Mouse (Mus musculus) MEL (cell line): Measurements from ENCODE around the gene Amer2.

Source experiments
- CTCF ChIP-seq, 3 experiments: IDR thresholded peaks in 2 of 3; conservative IDR thresholded peaks in 1 of 3; 2 replicates each; pipeline ENCODE4 v1.5.1; 2011 to 2012; ENCODE audit warnings: low read length in 3 of 3, low read depth in 2 of 3, mild to moderate bottlenecking in 2 of 3, improper control_type of control experiment in 1 of 3, inconsistent platforms in 1 of 3, mixed read lengths in 1 of 3, moderate library complexity in 1 of 3; ENCODE audit not compliant: control insufficient read depth in 1 of 3, insufficient read depth in 1 of 3, poor library complexity in 1 of 3, severe bottlenecking in 1 of 3
- HCFC1 ChIP-seq: IDR thresholded peaks from 2 replicates; pipeline ENCODE4 v1.6.1; 2012; ENCODE audit warnings: low read depth, mild to moderate bottlenecking, inconsistent platforms, low read length, improper control_type of control experiment, moderate library complexity
- MAZ ChIP-seq: IDR thresholded peaks from 2 replicates; pipeline ENCODE4 v1.6.1; 2012; ENCODE audit warnings: low read depth, mild to moderate bottlenecking, inconsistent platforms, low read length, improper control_type of control experiment
- POLR2A ChIP-seq, 2 experiments: IDR thresholded peaks; 2 replicates each; pipeline ENCODE4 v1.6.1; 2011 to 2012; ENCODE audit warnings: low read length in 2 of 2, mild to moderate bottlenecking in 2 of 2, control low read depth in 1 of 2, improper control_type of control experiment in 1 of 2, low read depth in 1 of 2, moderate library complexity in 1 of 2; ENCODE audit not compliant: control insufficient read depth in 1 of 2, insufficient read depth in 1 of 2, poor library complexity in 1 of 2

GRCm38 (mm10) chr14:60345326-60345876 lies 27.7 kb upstream of the Amer2 start:
- TF ChIP-seq MAZ: no peak
- TF ChIP-seq POLR2A (IDR thresholded peaks at IDR 0.05; ENCODE audit: control insufficient read depth in 1 of 2, insufficient read depth in 1 of 2, low read depth in 1 of 2, low read length in 2 of 2, poor library complexity in 1 of 2): no peak
- no peak for TF ChIP-seq CTCF (IDR thresholded peaks at IDR 0.05 in 2 of 3, conservative IDR thresholded peaks at IDR 0.05 in 1 of 3; ENCODE audit: control insufficient read depth in 1 of 3, insufficient read depth in 1 of 3, low read depth in 2 of 3, low read length in 3 of 3, poor library complexity in 1 of 3, severe bottlenecking in 1 of 3)
- no peak for TF ChIP-seq HCFC1
